Mouse (Mus musculus) ES-E14 (cell line): ENCODE measurements around the gene Ackr2. TPM values are rescaled to one million over a fixed set of nuclear protein-coding genes. Genes with fewer than 3 reads are reported as not detected.

Experiments used
- DNase-seq: peaks from one replicate; pipeline ENCODE4 v3.0.0-alpha.2; 2013; ENCODE audit warnings: low read depth, low spot score
- H3K27ac ChIP-seq: 2 replicates; pipeline ENCODE4 v1.5.1; 2012; ENCODE audit warnings: low read depth, mild to moderate bottlenecking, low read length, moderate library complexity, mixed read lengths; ENCODE audit not compliant: poor library complexity, insufficient read depth, severe bottlenecking
- H3K36me3 ChIP-seq: 2 replicates; pipeline ENCODE4 v1.6.1; 2012; ENCODE audit warnings: mild to moderate bottlenecking, low read length, moderate library complexity, mixed read lengths; ENCODE audit not compliant: control insufficient read depth, poor library complexity, insufficient read depth, severe bottlenecking
- H3K4me1 ChIP-seq, 2 experiments: fragments of 150-350 bp in 1 of 2; sonication (generic) in 1 of 2; 2 replicates each; pipeline ENCODE4 v1.6.1; 2012; ENCODE audit warnings: low read length in 2 of 2, mild to moderate bottlenecking in 1 of 2, mixed read lengths in 1 of 2; ENCODE audit not compliant: control insufficient read depth in 2 of 2, insufficient read depth in 2 of 2, poor library complexity in 1 of 2
- H3K4me3 ChIP-seq, 2 experiments: fragments of 150-350 bp in 1 of 2; sonication (generic) in 1 of 2; 2 replicates each; pipeline ENCODE4 v1.5.1; 2012; ENCODE audit warnings: low read length in 2 of 2, low read depth in 1 of 2, mild to moderate bottlenecking in 1 of 2, mixed read lengths in 1 of 2; ENCODE audit not compliant: insufficient read depth in 1 of 2, poor library complexity in 1 of 2, severe bottlenecking in 1 of 2
- H3K9ac ChIP-seq: 2 replicates; pipeline ENCODE4 v1.6.1; 2012; ENCODE audit warnings: low read depth, mild to moderate bottlenecking, low read length, mixed read lengths; ENCODE audit not compliant: poor library complexity, insufficient read depth, severe bottlenecking
- H3K9me3 ChIP-seq: fragments of 150-350 bp; sonication (generic); 2 replicates; pipeline ENCODE4 v1.6.1; 2012; ENCODE audit warnings: low read depth, mild to moderate bottlenecking, low read length; ENCODE audit not compliant: control insufficient read depth, insufficient read depth
- CHD2 ChIP-seq: IDR thresholded peaks from 2 replicates; pipeline ENCODE4 v1.6.1; 2014; ENCODE audit warnings: mild to moderate bottlenecking, low read depth, low read length, inconsistent platforms
- HCFC1 ChIP-seq: IDR thresholded peaks from 2 replicates; pipeline ENCODE4 v1.6.1; 2012; ENCODE audit warnings: low read length, inconsistent platforms, borderline replicate concordance; ENCODE audit not compliant: insufficient read depth
- MAFK ChIP-seq: IDR thresholded peaks from 2 replicates; pipeline ENCODE4 v1.6.1; 2014; ENCODE audit warnings: mild to moderate bottlenecking, low read depth, low read length, inconsistent platforms; ENCODE audit not compliant: insufficient read depth
- ZC3H11A ChIP-seq: IDR thresholded peaks from 2 replicates; pipeline ENCODE4 v1.6.1; 2012; ENCODE audit warnings: low read depth, mild to moderate bottlenecking, inconsistent platforms, low read length, borderline replicate concordance
- ZNF384 ChIP-seq: IDR thresholded peaks from 2 replicates; pipeline ENCODE4 v1.6.1; 2012; ENCODE audit warnings: low read depth, low read length, inconsistent platforms
- in situ Hi-C, 2 experiments: fragments of 600-800 bp; cut with MboI; formaldehyde crosslinking; loops; one replicate each; pipeline ENCODE4 v1.15.1; 2025; ENCODE audit warnings: low sequenced_read_pairs in 2 of 2, inconsistent platforms in 1 of 2; ENCODE audit not compliant: unreplicated experiment in 2 of 2
- total RNA-seq: library from RNA; depleted of rRNA; stranded (reverse); fragments of 300-350 nt; gene quantifications from 2 replicates; pipeline ENCODE4 v1.2.3, GENCODE M21; 2012

Ackr2 gene
- total RNA-seq, 1 experiment: 0.22 TPM

- Histone ChIP-seq H3K9ac (no peak overlapping the region), H3K4me3 (no peak overlapping the region), H3K36me3 (no peaks in the 10 kb centered on the region), H3K9me3 (no peaks in the 10 kb centered on the region), H3K4me1 (no peaks in the 10 kb centered on the region), H3K27ac (no peak overlapping the region)
- TF ChIP-seq ZC3H11A (no peak), HCFC1 (no peak), MAFK (no peak), CHD2 (no peak), ZNF384 (no peak)
- DNase-seq: no peak
- in situ Hi-C loops: no loop called here
Measured at GRCm38 (mm10) chr9:121867632-121868031, 30.5 kb upstream of the Ackr2 start.

DNA sequence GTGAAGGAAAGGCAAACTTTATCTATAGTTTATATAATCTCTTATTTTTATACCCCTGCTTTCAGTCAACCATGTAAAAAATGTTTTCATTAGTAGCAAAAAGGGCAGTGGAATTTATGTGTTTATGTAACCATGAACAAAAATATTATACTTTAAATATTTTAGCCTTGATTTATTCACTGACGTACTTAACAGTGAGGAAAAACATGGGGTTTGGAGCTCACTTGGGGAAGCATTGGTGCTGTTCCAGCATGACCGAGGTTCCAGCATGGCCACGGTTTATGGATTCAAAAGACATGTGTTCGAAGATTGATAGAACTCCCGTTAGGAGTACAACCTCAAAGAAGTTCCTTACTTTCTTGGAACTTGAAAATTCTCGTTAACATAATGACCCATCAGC lies 29.9 kb upstream of the Ackr2 start:
- H3K36me3 ChIP-seq: no peaks in the 10 kb centered on the region

GRCm38 (mm10) chr9:121869432-121869831 lies 28.7 kb upstream of the Ackr2 start:
- H3K4me3 ChIP-seq: no peak overlapping the region
- H3K36me3 ChIP-seq: no peaks in the 10 kb centered on the region
- H3K27ac ChIP-seq: no peak overlapping the region
- TF ChIP-seq HCFC1 (no peak), CHD2 (no peak), ZC3H11A (no peak), MAFK (no peak), ZNF384 (no peak)
- H3K4me1 ChIP-seq: no peaks in the 10 kb centered on the region
- H3K9me3 ChIP-seq: no peaks in the 10 kb centered on the region
- H3K9ac ChIP-seq: no peak overlapping the region
- in situ Hi-C loops: no loop called here
- DNase-seq: no peak

More for the DNA sequence above, 29.9 kb upstream of the Ackr2 start:
- Histone ChIP-seq H3K4me3 (no peak overlapping the region), H3K9me3 (no peaks in the 10 kb centered on the region), H3K27ac (no peak overlapping the region), H3K9ac (no peak overlapping the region), H3K4me1 (no peaks in the 10 kb centered on the region)
- in situ Hi-C loops: no loop called here
- no peak for TF ChIP-seq HCFC1
- no peak for TF ChIP-seq CHD2
- no peak for TF ChIP-seq ZC3H11A
- no peak for TF ChIP-seq MAFK
- no peak for TF ChIP-seq ZNF384
- DNase-seq: no peak

- in situ Hi-C loops: no loop called here
- Histone ChIP-seq H3K36me3 (no peaks in the 10 kb centered on the region), H3K4me1 (no peaks in the 10 kb centered on the region), H3K4me3 (no peak overlapping the region), H3K9ac (no peak overlapping the region), H3K9me3 (no peaks in the 10 kb centered on the region), H3K27ac (no peak overlapping the region)
- no peak for DNase-seq
- TF ChIP-seq MAFK: no peak
- TF ChIP-seq CHD2: no peak
- TF ChIP-seq ZNF384: no peak
- TF ChIP-seq HCFC1: no peak
- TF ChIP-seq ZC3H11A: no peak
Measured at GRCm38 (mm10) chr9:121869973-121870515, 28.1 kb upstream of the Ackr2 start.
